Mouse (Mus musculus) effector memory CD4-positive, alpha-beta T cell, adult 5 months (primary cell): ENCODE data around the gene Map3k10. TPM values are rescaled to one million over a fixed set of nuclear protein-coding genes. Genes with fewer than 3 reads are reported as not detected.

Source experiments
- polyA plus RNA-seq: library from polyadenylated mRNA; unstranded; fragments of 100-300 nt; shearing (Covaris generic); gene quantifications from one replicate; pipeline ENCODE4 v1.2.1, GENCODE M21; 2017

Gene Map3k10
- 9.9 TPM for polyA plus RNA-seq

DNA sequence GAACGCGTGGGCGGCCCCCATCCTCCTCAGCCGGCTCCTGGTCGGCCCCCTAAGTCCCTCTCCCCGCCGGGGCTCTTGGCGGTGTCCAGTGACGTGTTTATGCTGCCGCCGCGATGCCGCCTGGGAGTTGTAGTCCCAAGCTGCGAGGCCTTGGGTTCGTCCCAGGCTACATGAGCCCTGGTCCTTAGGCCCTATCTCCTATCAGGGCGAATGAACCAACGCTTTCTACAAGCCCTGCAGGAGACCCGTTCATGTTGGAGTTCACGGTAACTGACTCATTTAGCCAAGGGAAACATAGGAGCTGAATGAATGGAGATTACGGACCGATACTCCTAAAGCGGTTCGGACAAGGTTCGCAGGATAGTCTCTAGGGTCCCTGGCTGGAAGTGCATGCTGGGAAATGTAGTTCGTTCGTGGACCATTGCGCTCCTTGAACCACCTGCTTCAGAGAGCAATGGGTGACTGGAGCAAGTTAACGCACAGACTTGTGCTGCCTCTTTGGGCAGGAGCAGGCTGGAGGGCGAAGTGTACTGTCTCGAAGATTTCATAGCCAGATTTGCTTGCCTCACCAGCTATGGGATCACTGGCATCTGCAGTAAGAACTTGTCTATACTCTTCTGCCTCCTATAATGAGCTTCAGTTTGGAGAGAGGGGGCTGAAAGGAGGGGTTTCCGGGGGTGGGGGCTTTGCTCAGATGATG is at the start of gene Map3k10:
Gene Map3k10, minus strand, starts transcription at position 77 of the 700 bp plus-strand sequence.

DNA sequence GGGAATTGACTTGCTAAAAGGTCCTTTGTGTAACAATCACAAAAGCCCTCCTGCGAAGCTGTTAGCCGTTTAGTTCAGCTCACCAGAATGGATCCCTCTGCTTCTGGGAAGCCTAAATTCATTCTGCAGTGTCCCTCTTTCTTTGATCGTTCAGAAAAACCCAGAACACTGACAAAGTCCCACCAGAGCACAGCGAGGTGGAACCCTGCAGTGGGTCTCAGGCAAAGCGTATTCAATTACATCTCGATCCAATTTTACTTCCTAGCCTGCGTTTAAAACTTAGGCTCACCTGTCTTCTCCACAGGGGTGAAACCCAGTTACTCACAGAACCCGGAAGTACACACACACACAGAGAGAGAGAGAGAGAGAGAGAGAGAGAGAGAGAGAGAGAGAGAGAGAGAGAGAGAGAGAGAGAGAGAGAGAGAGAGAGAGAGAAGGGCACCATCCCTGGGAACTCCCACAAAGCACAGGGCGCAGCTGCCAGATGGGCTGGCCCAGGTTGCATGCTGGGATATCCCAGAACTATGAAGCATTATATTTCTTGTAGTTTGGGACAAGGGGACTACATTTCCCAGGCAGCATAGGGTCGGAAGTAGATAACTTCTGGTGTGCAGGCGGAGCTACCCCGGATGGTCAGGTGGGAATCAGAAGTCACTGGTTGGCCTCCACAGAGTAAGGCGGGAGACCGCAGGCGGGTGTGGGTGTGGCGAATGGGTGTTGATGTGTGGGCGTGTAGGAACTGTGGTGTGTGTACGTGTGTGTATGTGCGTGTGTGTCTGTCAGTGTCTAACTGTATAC is 14.6 kb upstream of the Map3k10 start, which contains the start of gene Zfp607b:
Gene Zfp607b, plus strand, starts transcription at position 526 of the 798 bp plus-strand sequence.

DNA sequence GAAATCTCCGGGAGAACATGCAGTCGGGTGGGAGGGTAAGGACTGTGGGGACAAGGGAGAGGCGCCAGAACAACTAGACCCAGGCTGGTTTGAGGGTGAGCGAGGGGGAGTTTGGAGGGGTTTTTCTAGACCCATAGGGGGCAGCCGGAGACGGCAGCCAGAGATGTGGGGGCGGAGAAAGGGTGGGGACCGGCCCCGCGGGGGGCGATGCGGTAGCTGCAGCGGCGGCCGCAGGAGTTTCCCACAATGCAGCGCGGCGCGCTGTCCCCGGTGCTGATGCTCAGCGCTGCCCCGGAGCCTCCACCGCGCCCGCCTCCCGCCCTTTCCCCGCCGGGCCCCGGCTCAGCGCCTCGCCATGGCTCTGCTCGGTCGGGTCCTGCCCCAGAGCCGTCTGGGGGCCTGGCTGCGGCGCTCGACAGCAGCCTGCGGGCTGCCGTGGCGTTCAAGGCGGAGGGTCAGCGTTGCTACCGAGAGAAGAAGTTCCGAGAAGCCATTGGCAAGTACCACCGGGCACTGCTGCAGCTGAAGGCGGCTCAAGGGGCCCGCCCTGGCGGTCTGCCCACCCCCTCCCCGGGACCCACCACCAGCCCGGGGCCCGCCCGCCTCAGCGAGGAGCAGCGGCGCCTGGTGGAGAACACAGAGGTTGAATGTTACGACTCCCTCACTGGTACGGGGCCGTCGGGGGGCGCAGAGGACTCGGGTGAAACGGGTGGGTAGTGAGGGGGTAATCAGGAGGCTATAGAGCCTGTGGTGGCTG is 20.5 kb downstream of the Map3k10 start, which contains the start of gene Ttc9b:
Gene Ttc9b, plus strand, starts transcription at position 235 of the 757 bp plus-strand sequence.

Other genes with a start within 250 kb of the Map3k10 start
- gene Sptbn4, start 226.9 kb downstream of the Map3k10 start, polyA plus RNA-seq = not detected
- 5.3 TPM for gene Blvrb, start 226.6 kb downstream of the Map3k10 start, polyA plus RNA-seq
- 21.2 TPM for gene Sertad3, start 200.8 kb downstream of the Map3k10 start, polyA plus RNA-seq
- 124 TPM for gene Sertad1, start 187.7 kb downstream of the Map3k10 start, polyA plus RNA-seq
- 0.20 TPM for gene Prx, start 175.3 kb downstream of the Map3k10 start, polyA plus RNA-seq
- not detected for gene Hipk4, start 151.3 kb downstream of the Map3k10 start, polyA plus RNA-seq
- 201 TPM for gene Pld3, start 121.4 kb downstream of the Map3k10 start, polyA plus RNA-seq
- gene 2310022A10Rik, start 121.4 kb downstream of the Map3k10 start, polyA plus RNA-seq = 16.1 TPM
- gene Akt2, start 83.0 kb downstream of the Map3k10 start, polyA plus RNA-seq = 99.9 TPM
- gene Ttc9b, start 20.7 kb downstream of the Map3k10 start, polyA plus RNA-seq = not detected
- 0.79 TPM for gene Zfp607b, start 14.7 kb upstream of the Map3k10 start, polyA plus RNA-seq
- 6.8 TPM for gene Zfp60, start 56.8 kb upstream of the Map3k10 start, polyA plus RNA-seq
- 1.2 TPM for gene Zfp626, start 132.6 kb upstream of the Map3k10 start, polyA plus RNA-seq
- gene Zfp59, start 164.0 kb upstream of the Map3k10 start, polyA plus RNA-seq = 3.8 TPM
- gene Zfp607a, start 182.9 kb upstream of the Map3k10 start, polyA plus RNA-seq = 9.9 TPM